ENCODE assay signal across 8 mouse cellular contexts in the genomic region with DNA sequence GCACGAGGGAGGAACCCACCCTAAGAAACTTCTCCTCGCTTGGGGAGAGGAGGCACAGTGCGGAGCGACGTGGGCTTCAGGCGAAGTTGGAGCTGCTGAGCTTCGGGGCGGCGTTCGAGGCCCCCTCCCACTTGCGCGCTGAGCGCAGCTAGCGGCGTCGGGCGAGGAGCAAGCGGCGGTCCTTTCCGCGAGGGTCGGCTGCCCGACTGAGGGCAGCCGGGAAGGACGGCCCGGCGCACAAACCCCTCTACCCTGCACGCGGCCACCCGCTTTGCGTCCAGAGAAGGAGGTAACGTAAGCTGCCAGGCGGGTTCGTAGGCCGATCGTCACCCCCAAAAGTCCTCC. TPM values are rescaled to one million over a fixed set of nuclear protein-coding genes. Genes with fewer than 3 reads are reported as not detected.
A peak's percentile ranks its signal among the peaks of the same experiment; 100 is the strongest.
DNase-seq lines count a peak whose midpoint lies in the region; ATAC-seq lines count a peak whose summit lies in the region.

No protein-coding gene starts in this region.

- peaks cover 92% of the 10 kb centered on the region for H3K27me3 ChIP-seq in megakaryocyte, embryonic 14.5 days (replicated peaks)
- peaks cover 84% of the 10 kb centered on the region for H3K27me3 ChIP-seq in limb, embryonic 13.5 days
- H3K27me3 ChIP-seq in stomach, embryonic 14.5 days (ENCODE audit: control insufficient read depth, insufficient read depth, low read length): peaks cover 24% of the 10 kb centered on the region; the same call in 1 of the 2 replicates

- no peak overlapping the region for H3K27ac ChIP-seq in limb, embryonic 13.5 days
- no peak overlapping the region for H3K27ac ChIP-seq in stomach, embryonic 14.5 days (ENCODE audit: low read length)

- peak; percentile 18 for DNase-seq in embryo, embryonic 9.5 days (ENCODE audit: extremely low spot score)
- DNase-seq in embryo, embryonic 10 days (ENCODE audit: low spot score): no peak
- no peak for DNase-seq in right cerebral cortex, postnatal 25 days
- DNase-seq in layer of hippocampus, adult 18-20 months (ENCODE audit: low spot score in 2 of 2): no peak

- H3K4me2 ChIP-seq in limb, embryonic 13.5 days (replicated peaks): peak overlapping the region; percentile 95
- H3K4me2 ChIP-seq in stomach, embryonic 14.5 days (replicated peaks; ENCODE audit: low read depth, low read length): peak overlapping the region; percentile 94

- no peak for ATAC-seq in megakaryocyte, adult 5-6 weeks (ENCODE audit: poor library complexity, severe bottlenecking)
- ATAC-seq in limb, embryonic 13.5 days (ENCODE audit: low FRiP score, low read depth): peak; percentile 64
- ATAC-seq in stomach, embryonic 14.5 days (ENCODE audit: insufficient number of reproducible peaks, insufficient read depth, low FRiP score, low read depth): no peak

- no peaks in the 10 kb centered on the region for H3K9me3 ChIP-seq in megakaryocyte, embryonic 14.5 days
- H3K9me3 ChIP-seq in limb, embryonic 13.5 days: no peaks in the 10 kb centered on the region
- H3K9me3 ChIP-seq in stomach, embryonic 14.5 days (ENCODE audit: control insufficient read depth, low read depth, low read length): no peaks in the 10 kb centered on the region

- under 1% methylated on average over 36 of the region's 36 CpGs for WGBS in limb, embryonic 13.5 days
- WGBS in stomach, embryonic 14.5 days: under 1% methylated on average over 36 of the region's 36 CpGs

- peak overlapping the region; percentile 59 for H3K9ac ChIP-seq in limb, embryonic 13.5 days
- peak overlapping the region; percentile 28; the same call in 1 of the 2 replicates for H3K9ac ChIP-seq in stomach, embryonic 14.5 days (replicated peaks; ENCODE audit: low read depth, low read length)

- H3K36me3 ChIP-seq in megakaryocyte, embryonic 14.5 days (replicated peaks; ENCODE audit: low read length): no peaks in the 10 kb centered on the region
- H3K36me3 ChIP-seq in limb, embryonic 13.5 days: no peaks in the 10 kb centered on the region
- no peaks in the 10 kb centered on the region for H3K36me3 ChIP-seq in stomach, embryonic 14.5 days (ENCODE audit: control insufficient read depth, insufficient read depth, low read length)

- peak overlapping the region; percentile 90 for H3K4me3 ChIP-seq in megakaryocyte, embryonic 14.5 days (replicated peaks)
- peak overlapping the region; percentile 53 for H3K4me3 ChIP-seq in limb, embryonic 13.5 days
- H3K4me3 ChIP-seq in stomach, embryonic 14.5 days (ENCODE audit: low read depth, low read length): peak overlapping the region; percentile 45

- H3K4me1 ChIP-seq in megakaryocyte, embryonic 14.5 days: peaks cover 17% of the 10 kb centered on the region
- H3K4me1 ChIP-seq in limb, embryonic 13.5 days: peaks cover 10% of the 10 kb centered on the region
- H3K4me1 ChIP-seq in stomach, embryonic 14.5 days (ENCODE audit: control insufficient read depth, insufficient read depth, low read length): peaks cover 7% of the 10 kb centered on the region; the same call in 1 of the 2 replicates

RNA-seq across cellular contexts. Expression of gene Rasd2, which starts 0.5 kb away (rescaled TPM):
- polyA plus RNA-seq in megakaryocyte, embryonic 14.5 days (2012; ENCODE audit: insufficient read depth, low replicate concordance): not detected in 2 replicates
- 0.18 TPM in 1 of 2 replicates, not detected in the other for total RNA-seq in megakaryocyte, adult 5-6 weeks (2015)
- not detected in 2 replicates for total RNA-seq in megakaryocyte, adult 5-6 weeks (2017)
- 0.11 TPM in 1 of 2 replicates, not detected in the other for polyA plus RNA-seq in limb, embryonic 13.5 days (2015; fragmentation: Nextera tagmentation; extraction: Ambion mirVana)
- polyA plus RNA-seq in stomach, embryonic 14.5 days (2014; fragmentation: Nextera tagmentation; extraction: Ambion mirVana): 2.6 and 2.7 TPM in 2 replicates
- 10 to 100 TPM; 79.6 to 80.5 TPM for total RNA-seq in layer of hippocampus, adult 18-20 months (2021)
